ENCODE assay signal across 23 mouse cellular contexts in genomic region chr13:114165616-114166015, GRCm38 (mm10).
DNase-seq lines count a peak whose midpoint lies in the region; ATAC-seq lines count a peak whose summit lies in the region.
"Had no signal": no experiment of that assay in that cellular context is flagged by ENCODE, and none has a peak within 500 bp of the region (broad histone marks: within the 10 kb centered on the region; RNA-seq: fewer than 3 reads in every experiment).

No protein-coding gene starts in this region.

- H3K27ac ChIP-seq in hindbrain, embryonic 10.5 days, result peak overlapping the region; percentile 12; the same call in 1 of the 2 replicates
- no peak overlapping the region for H3K27ac ChIP-seq in hindbrain, embryonic 16.5 days (ENCODE audit: low read depth, low read length)
- H3K27ac ChIP-seq in kidney, embryonic 16.5 days (ENCODE audit: low read length), result no peak overlapping the region
- H3K27ac ChIP-seq: forebrain, embryonic 10.5 days; forebrain, embryonic 13.5 days; heart, embryonic 15.5 days; hindbrain, embryonic 14.5 days had no signal

- H3K4me3 ChIP-seq in hindbrain, embryonic 10.5 days, result no peak overlapping the region
- no peak overlapping the region for H3K4me3 ChIP-seq in hindbrain, embryonic 16.5 days (ENCODE audit: low read length)
- H3K4me3 ChIP-seq in kidney, embryonic 16.5 days (ENCODE audit: low read length), result no peak overlapping the region
- H3K4me3 ChIP-seq: forebrain, embryonic 10.5 days; forebrain, embryonic 13.5 days; heart, embryonic 12.5 days; heart, embryonic 15.5 days had no signal

- H3K27me3 ChIP-seq in hindbrain, embryonic 10.5 days (ENCODE audit: insufficient read depth, poor library complexity, severe bottlenecking), result no peaks in the 10 kb centered on the region
- H3K27me3 ChIP-seq in hindbrain, embryonic 16.5 days (replicated peaks; ENCODE audit: control insufficient read depth, insufficient read depth, low read length), result no peaks in the 10 kb centered on the region
- H3K27me3 ChIP-seq in kidney, embryonic 16.5 days (ENCODE audit: insufficient read depth, low read length), result no peaks in the 10 kb centered on the region
- H3K27me3 ChIP-seq: CH12.LX; forebrain, embryonic 13.5 days; heart, embryonic 12.5 days; heart, embryonic 15.5 days; Patski had no signal

- H3K9ac ChIP-seq in hindbrain, embryonic 16.5 days (ENCODE audit: low read depth, low read length), result no peak overlapping the region
- H3K9ac ChIP-seq in kidney, embryonic 16.5 days (replicated peaks; ENCODE audit: low read length), result no peak overlapping the region
- H3K9ac ChIP-seq: forebrain, embryonic 13.5 days; heart, embryonic 12.5 days; heart, embryonic 15.5 days; hindbrain, embryonic 14.5 days had no signal

- WGBS in hindbrain, embryonic 10.5 days, result 72% methylated on average over 7 of the region's 7 CpGs
- 79% methylated on average over 7 of the region's 7 CpGs for WGBS in hindbrain, embryonic 16.5 days
- WGBS in kidney, embryonic 16.5 days, result 33% methylated on average over 7 of the region's 7 CpGs

- no peak for DNase-seq in hindbrain, embryonic 10.5 days (ENCODE audit: low spot score)
- no peak for DNase-seq in kidney, adult 8-10 months
- DNase-seq in testis, postnatal 14 days (ENCODE audit: low spot score), result peak; percentile 36
- no peak for DNase-seq in testis, postnatal 10 days (ENCODE audit: low spot score)
- DNase-seq: adrenal gland, postnatal 10 days; adrenal gland, postnatal 36 days; B cell, adult 2 months; cerebellum, adult 18-20 months; cerebellum, adult 9-10 months; gastrocnemius, postnatal 10 days; gastrocnemius, postnatal 36 days; heart, postnatal 10 days; heart, postnatal 36 days had no signal

- H3K36me3 ChIP-seq in hindbrain, embryonic 10.5 days, result no peaks in the 10 kb centered on the region
- no peaks in the 10 kb centered on the region for H3K36me3 ChIP-seq in hindbrain, embryonic 16.5 days (ENCODE audit: control insufficient read depth, insufficient read depth, low read length)
- no peaks in the 10 kb centered on the region for H3K36me3 ChIP-seq in kidney, embryonic 16.5 days (ENCODE audit: insufficient read depth, low read length)
- H3K36me3 ChIP-seq: forebrain, embryonic 10.5 days; heart, embryonic 12.5 days; heart, embryonic 15.5 days had no signal

- H3K9me3 ChIP-seq in hindbrain, embryonic 10.5 days, result no peaks in the 10 kb centered on the region
- H3K9me3 ChIP-seq in hindbrain, embryonic 16.5 days (ENCODE audit: control insufficient read depth, low read length), result no peaks in the 10 kb centered on the region
- H3K9me3 ChIP-seq in kidney, embryonic 16.5 days (ENCODE audit: low read length), result no peaks in the 10 kb centered on the region
- H3K9me3 ChIP-seq: forebrain, embryonic 10.5 days; forebrain, embryonic 13.5 days; G1E; heart, embryonic 12.5 days; heart, embryonic 15.5 days had no signal

- ATAC-seq in hindbrain, embryonic 16.5 days, result no peak
- ATAC-seq in kidney, embryonic 16.5 days (ENCODE audit: low FRiP score, low TSS enrichment), result peak; percentile 60; the same call in 1 of the 2 replicates
- ATAC-seq: Patski had no signal

- no peak overlapping the region for H3K4me2 ChIP-seq in hindbrain, embryonic 16.5 days (ENCODE audit: low read length)
- H3K4me2 ChIP-seq in kidney, embryonic 16.5 days (replicated peaks; ENCODE audit: low read depth, low read length), result no peak overlapping the region
- H3K4me2 ChIP-seq: forebrain, embryonic 13.5 days; heart, embryonic 12.5 days; heart, embryonic 15.5 days; hindbrain, embryonic 14.5 days had no signal

- H3K4me1 ChIP-seq in hindbrain, embryonic 10.5 days (replicated peaks), result 0 out of 2 replicates have a peak, but pooled peaks cover 7% of the 10 kb centered on the region
- H3K4me1 ChIP-seq in hindbrain, embryonic 16.5 days (ENCODE audit: control insufficient read depth, insufficient read depth, low read depth, low read length), result peaks cover 4% of the 10 kb centered on the region; the same call in 1 of the 2 replicates
- H3K4me1 ChIP-seq in kidney, embryonic 16.5 days (ENCODE audit: insufficient read depth, low read length), result peaks cover 17% of the 10 kb centered on the region
- H3K4me1 ChIP-seq: forebrain, embryonic 10.5 days; forebrain, embryonic 13.5 days had no signal
